Mouse (Mus musculus) kidney, postnatal 25 days (tissue): ENCODE data around the gene Oxa1l.

Source experiments
- DNase-seq, 2 experiments: peaks; one replicate each; pipeline ENCODE4 v3.0.0; 2021; ENCODE audit warnings: mixed read lengths in 2 of 2

Gene Oxa1l

GRCm38 (mm10) chr14:54409980-54410810 is 49.6 kb downstream of the Oxa1l start:
- peak; percentile 70 to 87 for DNase-seq

GRCm38 (mm10) chr14:54412000-54412576 is 51.5 kb downstream of the Oxa1l start:
- no peak for DNase-seq

- peak; percentile 67 to 78 for DNase-seq
These were observed 52.1 kb downstream of the Oxa1l start for GRCm38 (mm10) chr14:54412629-54413170.

GRCm38 (mm10) chr14:54413877-54414700 is 53.5 kb downstream of the Oxa1l start:
- peak; percentile 67 to 84 for DNase-seq

- DNase-seq: peak in 1 of 2 experiments; percentile 39
These were observed 54.8 kb downstream of the Oxa1l start for GRCm38 (mm10) chr14:54415241-54416020.

GRCm38 (mm10) chr14:54416229-54416775 is 55.7 kb downstream of the Oxa1l start:
- DNase-seq: no peak

- no peak for DNase-seq
These were observed 56.2 kb downstream of the Oxa1l start for GRCm38 (mm10) chr14:54416830-54417229.

GRCm38 (mm10) chr14:54417623-54418081 is 57.0 kb downstream of the Oxa1l start, which contains the start of gene Slc7a7:
TSS of gene Slc7a7 (minus strand) at chr14:54417780.
- peak; percentile 45 to 54 for DNase-seq
